Mouse (Mus musculus): ENCODE measurements around the gene Slc50a1. TPM values are rescaled to one million over a fixed set of nuclear protein-coding genes. Genes with fewer than 3 reads are reported as not detected.

The Slc50a1 gene
- total RNA-seq, 2 experiments from 2014 or later = 46.7 to 53.1 TPM

GRCm38 (mm10) chr3:89266439-89266893 lies 3.9 kb downstream of the Slc50a1 start:
- peak; percentile 84 for DNase-seq

GRCm38 (mm10) chr3:89262417-89262816 lies 8.0 kb downstream of the Slc50a1 start:
- no peak for DNase-seq

- no peak for DNase-seq
Measured at GRCm38 (mm10) chr3:89260211-89260610, 10.2 kb downstream of the Slc50a1 start.

- no peak for DNase-seq
Measured at GRCm38 (mm10) chr3:89259076-89259475, 11.3 kb downstream of the Slc50a1 start, which contains the start of gene Dpm3. Dpm3 (plus strand) TSS chr3:89259358.

GRCm38 (mm10) chr3:89256177-89256576 lies 14.2 kb downstream of the Slc50a1 start:
- no peak for DNase-seq

- DNase-seq = no peak
Measured at GRCm38 (mm10) chr3:89254994-89255393, 15.4 kb downstream of the Slc50a1 start.

- peak; percentile 57 for DNase-seq
Measured at GRCm38 (mm10) chr3:89251365-89251895, 18.9 kb downstream of the Slc50a1 start.

GRCm38 (mm10) chr3:89250435-89251040 lies 19.8 kb downstream of the Slc50a1 start:
- peak; percentile 74 for DNase-seq

- no peak for DNase-seq
Measured at GRCm38 (mm10) chr3:89247466-89247865, 22.9 kb downstream of the Slc50a1 start.

- peak; percentile 92 for DNase-seq
Measured at GRCm38 (mm10) chr3:89246261-89247100, 23.9 kb downstream of the Slc50a1 start, which contains the start of gene Trim46. Trim46 (minus strand) TSS chr3:89246309.

- peak; percentile 28 for DNase-seq
Measured at GRCm38 (mm10) chr3:89245688-89246171, 24.6 kb downstream of the Slc50a1 start, which contains the start of gene Krtcap2. Krtcap2 (plus strand) TSS chr3:89245966.

GRCm38 (mm10) chr3:89244982-89245687 lies 25.2 kb downstream of the Slc50a1 start:
- peak; percentile 33 for DNase-seq

GRCm38 (mm10) chr3:89244158-89244981 lies 26.0 kb downstream of the Slc50a1 start:
- DNase-seq = peak; percentile 29

GRCm38 (mm10) chr3:89243609-89244008 lies 26.8 kb downstream of the Slc50a1 start:
- DNase-seq = peak; percentile 29

- DNase-seq = peak; percentile 74
Measured at GRCm38 (mm10) chr3:89242331-89242895, 28.0 kb downstream of the Slc50a1 start.

- DNase-seq = no peak
Measured at GRCm38 (mm10) chr3:89238494-89238893, 31.9 kb downstream of the Slc50a1 start.

- no peak for DNase-seq
Measured at GRCm38 (mm10) chr3:89237682-89238081, 32.7 kb downstream of the Slc50a1 start.

GRCm38 (mm10) chr3:89236516-89236915 lies 33.9 kb downstream of the Slc50a1 start:
- DNase-seq = no peak

- DNase-seq = no peak
Measured at GRCm38 (mm10) chr3:89233562-89234110, 36.7 kb downstream of the Slc50a1 start.

- DNase-seq = no peak
Measured at GRCm38 (mm10) chr3:89232614-89233013, 37.8 kb downstream of the Slc50a1 start.
